Mouse (Mus musculus) hindbrain, embryonic 13.5 days (tissue): ENCODE data around the gene Zim1. TPM values are rescaled to one million over a fixed set of nuclear protein-coding genes. Genes with fewer than 3 reads are reported as not detected.

Source experiments
- ATAC-seq: fragments of 200-750 bp; cut with Nextera tagmentation; 2 replicates; pipeline ENCODE4 v1.8.0; 2017; ENCODE audit warnings: moderate TSS enrichment; ENCODE audit not compliant: low FRiP score
- H3K27ac ChIP-seq: fragments of 300-500 bp; sonication (generic); 2 replicates; pipeline ENCODE4 v1.5.1; 2015; ENCODE audit warnings: inconsistent platforms, mild to moderate bottlenecking, moderate library complexity
- H3K27me3 ChIP-seq: fragments of 300-500 bp; sonication (generic); 2 replicates; pipeline ENCODE4 v1.6.1; 2015; ENCODE audit warnings: mild to moderate bottlenecking, inconsistent platforms
- H3K36me3 ChIP-seq: fragments of 300-500 bp; sonication (generic); 2 replicates; pipeline ENCODE4 v1.6.1; 2015; ENCODE audit warnings: mild to moderate bottlenecking, inconsistent platforms
- H3K4me1 ChIP-seq: fragments of 300-500 bp; sonication (generic); replicated peaks from 2 replicates; pipeline ENCODE4 v1.6.1; 2015; ENCODE audit warnings: inconsistent platforms
- H3K4me2 ChIP-seq: fragments of 300-500 bp; sonication (generic); 2 replicates; pipeline ENCODE4 v1.6.1; 2015; ENCODE audit warnings: inconsistent platforms, mild to moderate bottlenecking, moderate library complexity
- H3K4me3 ChIP-seq: fragments of 300-500 bp; sonication (generic); 2 replicates; pipeline ENCODE4 v1.5.1; 2015; ENCODE audit warnings: mild to moderate bottlenecking, inconsistent platforms
- H3K9ac ChIP-seq: fragments of 300-500 bp; sonication (generic); 2 replicates; pipeline ENCODE4 v1.6.1; 2015; ENCODE audit warnings: mild to moderate bottlenecking, inconsistent platforms
- H3K9me3 ChIP-seq: fragments of 300-500 bp; sonication (generic); 2 replicates; pipeline ENCODE4 v1.6.1; 2016; ENCODE audit warnings: inconsistent platforms
- WGBS: fragments of 180-500 bp; shearing (Covaris S2); methylation state at CpG from one replicate; pipeline ENCODE4 v1.1.7; 2015; 5-methylcytosine and 5-hydroxymethylcytosine counted together
- polyA plus RNA-seq: library from polyadenylated mRNA; unstranded; fragments of >200 nt; fragmentation: Nextera tagmentation; extraction: Ambion mirVana; gene quantifications from 2 replicates; pipeline ENCODE4 v1.2.1, GENCODE M21; 2015

The Zim1 gene
- polyA plus RNA-seq, 1 experiment from 2014 or later = 2.6 TPM

DNA sequence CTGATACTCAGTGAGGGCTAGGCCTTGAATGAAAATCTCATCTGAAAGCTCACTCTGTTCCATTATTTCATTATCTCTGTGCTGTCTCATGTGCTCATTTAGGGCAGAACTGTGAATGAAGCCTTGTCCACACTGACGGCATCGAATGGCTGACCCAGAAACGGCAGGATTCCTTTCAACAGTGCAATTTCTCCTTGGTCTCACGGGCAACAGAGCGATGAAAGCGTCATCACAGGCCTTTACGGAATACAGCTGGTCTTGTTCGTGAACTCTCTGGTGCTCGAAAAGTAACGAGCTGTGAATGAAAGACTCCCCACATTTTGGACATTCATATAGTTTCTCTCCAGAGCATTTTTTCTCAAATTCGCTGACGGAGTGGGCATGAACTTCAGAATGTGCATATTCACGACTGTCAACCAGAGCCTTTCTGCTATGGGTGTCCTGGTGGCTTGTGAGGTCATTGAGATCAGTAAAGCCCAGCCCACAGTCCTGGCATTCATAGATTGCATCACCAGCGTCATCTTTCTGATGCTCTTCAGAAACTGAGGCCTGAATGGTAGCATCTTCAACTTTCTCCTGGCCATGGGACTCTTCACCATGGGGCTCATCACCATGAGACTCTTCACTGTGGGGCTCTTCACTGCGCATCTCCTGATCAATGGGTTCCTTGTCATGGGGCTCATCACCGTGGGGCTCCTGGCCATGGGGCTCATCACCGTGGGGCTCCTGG, 12.4 kb upstream of the Zim1 start:
- Histone ChIP-seq H3K27me3 (no peaks in the 10 kb centered on the region), H3K9ac (no peak overlapping the region), H3K4me3 (no peak overlapping the region), H3K9me3 (0 out of 2 replicates have a peak, but pooled peaks cover 5% of the 10 kb centered on the region), H3K4me1 (no peaks in the 10 kb centered on the region), H3K4me2 (no peak overlapping the region), H3K27ac (no peak overlapping the region), H3K36me3 (peaks cover 75% of the 10 kb centered on the region)
- no peak for ATAC-seq
- WGBS = 91% methylated on average over 17 of the region's 17 CpGs

DNA sequence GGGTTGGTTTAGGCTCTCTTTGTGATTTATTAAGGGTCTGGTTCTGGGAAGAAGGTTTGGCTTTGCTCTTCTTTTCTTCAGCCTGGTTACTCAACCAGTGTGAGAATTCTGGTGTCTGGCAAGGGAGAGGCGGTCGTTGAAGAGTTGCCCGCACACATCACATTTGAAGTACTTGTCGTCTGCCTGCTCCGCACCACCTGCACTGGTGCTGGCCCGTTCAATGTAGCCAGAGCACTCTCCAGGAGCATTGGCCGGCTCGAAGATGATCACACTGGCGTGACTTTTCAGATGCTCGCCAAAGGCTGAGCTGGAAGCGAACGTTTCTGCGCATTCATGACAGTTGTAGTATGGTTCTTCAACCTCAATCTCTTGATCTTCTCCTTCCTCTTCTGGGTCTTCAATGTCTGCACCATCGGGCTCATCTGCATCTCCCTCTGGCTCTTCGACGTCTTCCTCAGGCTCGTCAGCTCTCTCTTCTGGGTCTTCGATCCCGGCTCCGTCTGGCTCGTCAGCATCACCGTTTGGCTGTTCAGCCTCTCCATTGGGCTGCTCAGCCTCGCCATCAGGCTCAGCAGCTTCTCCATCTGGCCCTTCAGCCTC, 11.3 kb upstream of the Zim1 start:
- no peak overlapping the region for H3K27ac ChIP-seq
- no peak overlapping the region for H3K9ac ChIP-seq
- no peak overlapping the region for H3K4me2 ChIP-seq
- H3K9me3 ChIP-seq = 0 out of 2 replicates have a peak, but pooled peaks cover 5% of the 10 kb centered on the region
- no peaks in the 10 kb centered on the region for H3K27me3 ChIP-seq
- WGBS = 96% methylated on average over 23 of the region's 23 CpGs
- peaks cover 65% of the 10 kb centered on the region for H3K36me3 ChIP-seq
- ATAC-seq = no peak
- no peak overlapping the region for H3K4me3 ChIP-seq
- no peaks in the 10 kb centered on the region for H3K4me1 ChIP-seq

DNA sequence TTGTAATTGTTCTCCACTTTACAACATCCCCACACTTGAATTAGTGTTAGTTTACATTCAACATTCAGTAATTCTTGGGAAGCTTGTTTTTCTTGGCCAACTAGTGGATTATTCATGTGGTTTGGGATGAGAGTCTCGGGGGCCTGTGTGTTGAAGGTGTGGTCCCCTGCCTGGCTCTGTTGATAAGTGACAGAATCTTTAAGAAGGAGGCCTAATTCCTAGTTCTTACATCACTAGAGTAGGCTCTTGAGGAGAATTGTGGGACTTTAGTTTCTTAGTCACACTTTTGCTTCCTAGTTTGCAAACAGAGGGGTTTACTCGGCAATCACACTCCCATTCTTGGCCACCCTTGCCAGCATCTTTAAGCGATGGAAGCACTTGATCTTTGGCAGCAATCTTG, 3.0 kb upstream of the Zim1 start:
- Histone ChIP-seq H3K4me2 (no peak overlapping the region), H3K9me3 (no peaks in the 10 kb centered on the region), H3K36me3 (0 out of 2 replicates have a peak, but pooled peaks cover 3% of the 10 kb centered on the region), H3K27ac (no peak overlapping the region), H3K27me3 (no peaks in the 10 kb centered on the region), H3K9ac (no peak overlapping the region), H3K4me1 (0 out of 2 replicates have a peak, but pooled peaks cover 6% of the 10 kb centered on the region), H3K4me3 (no peak overlapping the region)
- 89% methylated on average over 3 of the region's 3 CpGs for WGBS
- ATAC-seq = no peak

DNA sequence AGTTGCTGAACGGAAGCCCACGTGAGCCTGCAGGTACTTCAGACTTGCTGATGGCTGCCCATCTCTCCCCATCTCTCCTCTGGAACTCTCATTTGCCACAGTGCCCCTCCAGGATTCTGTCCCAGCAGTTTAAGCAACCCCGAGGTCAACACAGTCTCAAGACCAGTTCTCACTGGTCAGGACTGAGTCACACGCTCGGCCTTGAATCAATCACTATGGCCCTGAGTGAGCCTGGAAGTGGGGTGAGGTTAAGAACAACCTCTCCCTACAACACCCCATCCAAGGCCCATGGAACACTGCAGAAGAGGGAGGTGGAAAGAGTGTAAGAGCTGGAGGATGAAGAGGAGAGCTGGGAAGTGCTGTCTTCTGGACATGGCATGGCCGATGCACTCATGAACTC, 10.7 kb downstream of the Zim1 start:
- Histone ChIP-seq H3K4me1 (no peaks in the 10 kb centered on the region), H3K4me2 (no peak overlapping the region), H3K9me3 (no peaks in the 10 kb centered on the region), H3K27me3 (no peaks in the 10 kb centered on the region), H3K4me3 (no peak overlapping the region), H3K9ac (no peak overlapping the region), H3K27ac (no peak overlapping the region), H3K36me3 (peaks cover 3% of the 10 kb centered on the region; the same call in 1 of the 2 replicates)
- WGBS = 96% methylated on average over 6 of the region's 6 CpGs
- no peak for ATAC-seq

DNA sequence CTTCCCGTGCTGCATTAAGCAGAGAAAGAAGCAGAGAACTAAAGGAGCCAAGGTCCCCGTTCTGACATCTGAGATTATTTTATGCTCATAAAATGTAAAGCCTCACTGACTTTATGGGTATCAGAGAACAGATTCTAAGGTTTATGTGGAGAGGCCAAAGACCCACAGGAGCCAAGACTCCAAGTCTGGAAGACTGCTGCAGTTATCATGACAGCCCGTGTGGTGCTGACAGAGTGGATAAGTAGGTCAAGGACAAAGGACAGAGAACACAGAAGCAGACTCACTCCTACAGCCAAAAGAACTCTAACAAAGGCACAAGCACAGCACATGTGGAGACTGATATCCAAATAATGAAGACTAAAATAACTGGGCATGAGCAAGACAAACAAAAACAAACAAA, 29.5 kb downstream of the Zim1 start:
- Histone ChIP-seq H3K27ac (no peak overlapping the region), H3K36me3 (no peaks in the 10 kb centered on the region), H3K4me2 (no peak overlapping the region), H3K4me1 (no peaks in the 10 kb centered on the region), H3K27me3 (no peaks in the 10 kb centered on the region), H3K4me3 (no peak overlapping the region), H3K9ac (no peak overlapping the region), H3K9me3 (no peaks in the 10 kb centered on the region)
- 83% methylated on average over 3 of the region's 3 CpGs for whole genome bisulfite sequencing
- ATAC-seq = no peak

DNA sequence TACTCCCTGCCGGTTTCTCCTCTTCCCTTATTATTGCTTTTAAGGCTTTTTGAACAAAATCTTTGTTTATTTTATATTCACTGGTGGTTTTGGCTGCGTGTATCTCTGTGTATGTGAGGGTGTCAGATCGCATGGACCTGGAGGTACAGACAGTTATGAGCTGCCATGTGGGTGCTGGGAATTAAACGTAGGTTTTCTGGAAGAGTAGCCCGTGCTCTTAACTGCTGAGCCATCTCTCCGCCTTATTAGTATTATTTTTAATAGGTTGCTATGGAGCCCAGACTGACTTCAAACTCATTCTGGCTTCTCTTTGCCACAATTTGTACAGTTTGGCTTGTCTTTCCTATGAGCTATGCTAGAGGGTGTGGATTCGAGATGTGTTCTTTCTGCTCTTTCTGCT, 32.8 kb downstream of the Zim1 start:
- Histone ChIP-seq H3K4me1 (no peaks in the 10 kb centered on the region), H3K9me3 (no peaks in the 10 kb centered on the region), H3K27me3 (no peaks in the 10 kb centered on the region), H3K36me3 (no peaks in the 10 kb centered on the region), H3K4me3 (no peak overlapping the region), H3K9ac (no peak overlapping the region), H3K4me2 (no peak overlapping the region), H3K27ac (no peak overlapping the region)
- WGBS = 83% methylated on average over 7 of the region's 7 CpGs
- ATAC-seq = no peak

DNA sequence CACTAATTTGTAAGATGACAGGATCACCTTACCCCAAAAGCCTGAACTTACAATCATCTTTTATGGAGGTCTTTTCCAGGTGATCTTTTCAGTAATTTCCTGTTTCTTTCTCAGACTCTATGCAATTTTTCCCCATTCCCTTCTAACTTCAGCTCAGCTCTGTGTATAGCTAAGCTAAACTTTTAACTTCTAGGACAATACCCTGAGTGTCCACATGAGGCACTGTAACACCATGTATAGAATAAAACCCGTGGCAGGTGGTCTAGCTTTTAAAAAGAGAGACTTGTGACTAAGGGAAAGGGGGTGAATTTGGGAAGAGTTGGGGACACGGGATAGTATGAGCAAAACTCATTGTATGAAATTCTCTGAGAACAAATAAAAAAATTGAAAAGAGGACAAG, 36.6 kb downstream of the Zim1 start:
- no peak overlapping the region for H3K4me2 ChIP-seq
- no peak overlapping the region for H3K27ac ChIP-seq
- no peaks in the 10 kb centered on the region for H3K9me3 ChIP-seq
- no peak overlapping the region for H3K9ac ChIP-seq
- H3K4me3 ChIP-seq = no peak overlapping the region
- 15% methylated on average over 2 of the region's 2 CpGs for WGBS
- no peaks in the 10 kb centered on the region for H3K4me1 ChIP-seq
- H3K36me3 ChIP-seq = no peaks in the 10 kb centered on the region
- H3K27me3 ChIP-seq = no peaks in the 10 kb centered on the region
- ATAC-seq = peak; percentile 72

DNA sequence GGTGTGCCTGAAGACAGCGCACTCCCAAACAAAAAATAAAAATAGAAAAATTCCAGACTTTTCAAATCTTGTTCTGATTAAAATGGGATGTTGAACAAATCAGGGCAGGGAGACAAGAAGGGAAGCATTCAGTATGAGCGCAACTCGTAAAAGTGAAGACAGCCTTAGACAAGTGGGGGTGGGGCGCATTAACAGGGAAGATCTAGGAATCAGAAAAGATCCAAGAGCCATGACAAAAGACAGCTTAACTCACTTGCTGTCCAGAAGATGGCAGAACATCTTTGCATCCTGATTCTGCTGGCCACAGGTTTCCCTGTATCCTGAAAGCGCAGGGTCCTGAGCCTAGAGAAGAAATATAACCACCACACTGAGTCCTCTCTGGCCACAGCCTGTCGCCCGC, 37.6 kb downstream of the Zim1 start:
- no peak overlapping the region for H3K27ac ChIP-seq
- H3K4me1 ChIP-seq = no peaks in the 10 kb centered on the region
- ATAC-seq = no peak
- H3K9ac ChIP-seq = no peak overlapping the region
- no peaks in the 10 kb centered on the region; the same call in 1 of the 2 replicates for H3K9me3 ChIP-seq
- no peaks in the 10 kb centered on the region for H3K27me3 ChIP-seq
- H3K36me3 ChIP-seq = no peaks in the 10 kb centered on the region
- 91% methylated on average over 7 of the region's 7 CpGs for WGBS
- no peak overlapping the region for H3K4me2 ChIP-seq
- H3K4me3 ChIP-seq = no peak overlapping the region

DNA sequence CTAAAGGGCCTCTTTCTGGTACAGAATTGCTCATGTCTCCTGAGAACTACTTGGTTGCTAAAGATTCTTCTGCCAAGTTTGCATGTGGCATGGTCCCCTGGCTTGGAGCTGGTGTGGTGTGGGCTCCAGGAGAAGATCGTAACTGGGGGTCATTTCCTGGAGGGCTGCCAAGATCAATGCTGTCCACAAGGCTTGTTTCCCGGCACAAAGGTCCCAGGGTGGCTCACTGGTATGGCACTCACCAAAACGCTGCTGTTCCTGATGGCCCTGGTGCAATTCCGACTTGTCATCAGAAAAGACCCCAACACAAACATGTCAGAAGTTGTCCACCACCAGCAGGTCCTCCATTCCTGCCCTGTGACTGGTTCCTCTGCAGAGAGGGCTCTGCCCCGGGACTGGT, 44.1 kb downstream of the Zim1 start:
- Histone ChIP-seq H3K27me3 (no peaks in the 10 kb centered on the region), H3K36me3 (no peaks in the 10 kb centered on the region), H3K27ac (no peak overlapping the region), H3K4me1 (no peaks in the 10 kb centered on the region), H3K9me3 (no peaks in the 10 kb centered on the region; the same call in 1 of the 2 replicates), H3K4me3 (no peak overlapping the region), H3K9ac (no peak overlapping the region), H3K4me2 (no peak overlapping the region)
- 85% methylated on average over 5 of the region's 5 CpGs for WGBS
- ATAC-seq = no peak

DNA sequence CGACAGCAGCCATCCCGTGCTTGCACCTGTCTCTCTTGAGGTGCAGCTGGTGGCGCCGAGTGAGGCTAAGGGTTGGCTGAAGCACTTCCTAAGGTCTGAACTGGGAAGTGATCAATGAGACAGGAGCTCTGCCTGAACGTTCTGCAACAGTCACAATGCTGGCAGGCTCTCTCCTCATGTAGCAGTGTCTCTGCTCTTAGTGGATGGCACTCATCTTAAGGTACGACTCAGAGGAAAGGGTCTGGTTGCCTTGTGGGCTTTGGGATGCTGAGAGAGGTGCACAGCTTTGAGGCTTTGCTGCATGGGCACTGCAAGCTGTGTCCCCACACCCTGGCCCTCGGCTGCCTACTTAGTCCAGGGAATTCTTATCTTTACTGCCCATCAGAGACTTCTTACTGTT, 45.0 kb downstream of the Zim1 start:
- no peak overlapping the region for H3K4me3 ChIP-seq
- no peak overlapping the region for H3K27ac ChIP-seq
- no peaks in the 10 kb centered on the region for H3K27me3 ChIP-seq
- no peak overlapping the region for H3K9ac ChIP-seq
- no peaks in the 10 kb centered on the region; the same call in 1 of the 2 replicates for H3K9me3 ChIP-seq
- no peaks in the 10 kb centered on the region for H3K4me1 ChIP-seq
- H3K4me2 ChIP-seq = no peak overlapping the region
- no peaks in the 10 kb centered on the region for H3K36me3 ChIP-seq
- no peak for ATAC-seq
- 78% methylated on average over 7 of the region's 7 CpGs for WGBS

DNA sequence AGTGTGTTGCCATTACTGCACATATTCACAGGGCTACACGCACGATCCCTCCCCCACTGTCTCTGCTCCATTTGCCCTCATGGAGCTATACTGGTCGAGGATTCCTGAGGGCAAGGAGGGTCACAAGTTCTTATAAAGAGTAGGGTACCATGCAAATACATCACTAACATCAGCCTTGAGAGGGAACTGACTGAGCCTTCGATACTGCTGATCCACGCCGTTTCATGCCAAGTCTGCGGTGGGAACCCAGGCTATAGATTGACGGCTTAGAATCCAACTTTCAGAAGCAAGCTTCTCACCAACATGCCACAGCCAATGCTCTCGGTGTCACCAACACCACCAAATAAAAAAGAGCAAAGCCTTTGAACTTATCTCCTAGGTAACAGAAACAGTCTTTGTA, 45.7 kb downstream of the Zim1 start:
- H3K27me3 ChIP-seq = no peaks in the 10 kb centered on the region
- no peaks in the 10 kb centered on the region for H3K36me3 ChIP-seq
- no peaks in the 10 kb centered on the region; the same call in 1 of the 2 replicates for H3K9me3 ChIP-seq
- H3K4me1 ChIP-seq = no peaks in the 10 kb centered on the region
- ATAC-seq = no peak
- H3K4me2 ChIP-seq = no peak overlapping the region
- WGBS = 93% methylated on average over 9 of the region's 9 CpGs
- no peak overlapping the region for H3K4me3 ChIP-seq
- H3K27ac ChIP-seq = no peak overlapping the region
- H3K9ac ChIP-seq = no peak overlapping the region

DNA sequence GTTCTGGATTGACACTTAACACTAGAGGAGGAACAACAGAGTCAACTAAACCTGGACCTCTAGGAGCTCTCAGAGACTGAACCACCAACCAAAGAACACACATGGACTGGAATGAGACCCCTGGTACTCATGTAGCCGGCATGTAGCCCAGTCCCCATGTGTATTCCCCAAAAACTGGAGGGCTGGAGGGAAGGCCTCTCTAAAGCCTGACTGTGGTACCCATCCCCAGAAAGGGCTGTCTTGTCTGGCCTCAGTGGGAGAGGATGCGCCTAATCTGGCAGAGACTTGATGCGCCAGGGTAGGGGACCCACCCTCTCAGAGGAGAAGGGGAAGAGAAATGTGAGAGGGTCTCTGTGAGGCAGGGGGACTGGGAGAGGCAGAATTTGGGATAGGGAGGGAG, 50.4 kb downstream of the Zim1 start:
- Histone ChIP-seq H3K36me3 (no peaks in the 10 kb centered on the region), H3K9me3 (no peaks in the 10 kb centered on the region), H3K4me1 (no peaks in the 10 kb centered on the region), H3K4me3 (no peak overlapping the region), H3K4me2 (no peak overlapping the region), H3K27me3 (no peaks in the 10 kb centered on the region), H3K27ac (no peak overlapping the region), H3K9ac (no peak overlapping the region)
- ATAC-seq = no peak
- WGBS = 88% methylated on average over 3 of the region's 3 CpGs

DNA sequence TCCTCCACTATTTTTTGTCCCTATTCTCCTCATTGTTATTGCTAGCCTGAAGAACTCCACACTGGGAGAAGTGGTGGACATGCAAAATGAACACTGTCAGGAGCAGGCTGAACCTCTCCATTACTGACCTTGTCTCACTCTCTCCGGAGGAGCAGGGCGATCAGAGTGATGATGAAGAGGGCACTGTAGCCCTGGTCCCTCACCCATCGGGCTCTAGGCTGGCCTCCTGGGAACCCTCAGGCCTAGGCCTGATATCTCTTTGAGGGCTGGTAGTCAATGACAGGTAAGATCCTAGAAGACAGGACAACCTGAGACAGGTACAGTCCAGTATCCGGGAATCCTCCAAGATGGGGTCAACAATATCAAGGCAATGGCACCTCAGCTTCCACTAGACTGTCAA, 58.2 kb downstream of the Zim1 start:
- no peaks in the 10 kb centered on the region for H3K4me1 ChIP-seq
- H3K4me3 ChIP-seq = no peak overlapping the region
- no peak overlapping the region for H3K9ac ChIP-seq
- ATAC-seq = no peak
- no peak overlapping the region for H3K4me2 ChIP-seq
- H3K27me3 ChIP-seq = no peaks in the 10 kb centered on the region
- WGBS = 85% methylated on average over 4 of the region's 4 CpGs
- no peak overlapping the region for H3K27ac ChIP-seq
- peaks cover 13% of the 10 kb centered on the region for H3K9me3 ChIP-seq
- H3K36me3 ChIP-seq = no peaks in the 10 kb centered on the region
